Mouse (Mus musculus): ENCODE measurements around the gene Arhgdia.
"Not testable (repeated sequence)": the region's sequence is repeated elsewhere in the genome, so short reads cannot be mapped to it uniquely, and the experiment has no call there.

Gene Arhgdia

DNA sequence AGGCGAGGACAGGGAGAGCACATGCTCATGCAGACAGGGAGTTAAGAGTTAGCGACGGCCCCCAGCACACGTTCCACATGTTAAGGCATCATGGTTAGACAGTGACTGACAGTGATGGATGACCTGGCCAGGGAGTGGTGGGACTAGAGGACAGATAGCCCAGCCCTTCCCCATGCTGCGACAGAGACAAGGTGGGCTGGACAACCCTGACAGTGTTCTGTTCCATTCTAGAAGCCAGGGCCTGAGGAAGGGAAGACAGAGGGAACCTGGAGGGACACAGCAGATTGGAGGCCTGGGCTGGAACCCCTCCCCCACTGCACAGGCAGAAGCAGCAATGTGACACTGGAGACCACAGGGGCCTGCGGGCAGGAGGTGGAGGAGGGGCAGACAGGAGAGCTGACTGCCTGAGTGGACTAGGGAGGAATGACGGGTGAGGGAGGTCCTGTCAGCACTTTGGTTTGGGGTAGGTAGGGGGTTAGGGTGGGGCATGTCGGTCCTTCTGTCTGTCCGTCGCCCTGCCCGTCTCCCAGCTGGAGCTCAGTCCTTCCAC, 2.7 kb downstream of the Arhgdia start:
- DNase-seq (ENCODE audit: low read depth, low spot score) = no peak

DNA sequence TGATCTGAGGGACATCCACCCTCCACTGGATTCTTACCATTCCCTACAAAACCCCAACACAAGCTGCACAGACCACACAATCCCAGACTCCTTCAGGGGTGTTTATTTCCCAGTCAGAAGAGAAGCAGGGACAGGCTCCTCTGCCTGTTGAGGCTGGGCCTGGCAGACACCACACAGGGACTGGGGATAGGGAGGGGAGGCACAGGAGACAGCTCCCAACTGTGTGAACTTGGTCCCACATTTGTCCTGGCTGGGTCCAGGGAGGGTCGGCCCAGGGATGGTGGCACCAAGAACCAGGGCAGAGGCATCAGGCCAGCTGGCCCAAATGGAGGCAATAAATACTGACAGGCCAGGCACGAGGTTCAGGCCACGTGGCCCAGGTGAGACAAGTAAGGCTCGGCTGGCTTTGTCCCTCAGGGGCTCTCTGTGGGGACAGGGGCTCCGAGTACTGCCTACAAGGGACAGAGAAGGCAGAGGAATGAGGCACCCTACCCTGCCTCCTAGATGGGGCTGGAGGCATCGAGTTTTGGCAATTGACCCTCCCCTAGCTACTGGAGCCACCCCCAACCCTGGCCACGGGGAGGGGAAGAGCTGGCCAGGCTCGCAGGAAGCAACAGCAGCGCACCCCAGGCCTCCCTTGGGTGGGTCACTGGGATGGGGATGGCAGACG, 3.3 kb downstream of the Arhgdia start:
- DNase-seq (ENCODE audit: low read depth, low spot score) = no peak

GRCm38 (mm10) chr11:120577211-120578023, 4.0 kb downstream of the Arhgdia start:
- peak; percentile 64 for DNase-seq (ENCODE audit: low read depth, low spot score)

- DNase-seq (ENCODE audit: low read depth, low spot score) = no peak
Measured at GRCm38 (mm10) chr11:120576365-120576981, 5.0 kb downstream of the Arhgdia start.

DNA sequence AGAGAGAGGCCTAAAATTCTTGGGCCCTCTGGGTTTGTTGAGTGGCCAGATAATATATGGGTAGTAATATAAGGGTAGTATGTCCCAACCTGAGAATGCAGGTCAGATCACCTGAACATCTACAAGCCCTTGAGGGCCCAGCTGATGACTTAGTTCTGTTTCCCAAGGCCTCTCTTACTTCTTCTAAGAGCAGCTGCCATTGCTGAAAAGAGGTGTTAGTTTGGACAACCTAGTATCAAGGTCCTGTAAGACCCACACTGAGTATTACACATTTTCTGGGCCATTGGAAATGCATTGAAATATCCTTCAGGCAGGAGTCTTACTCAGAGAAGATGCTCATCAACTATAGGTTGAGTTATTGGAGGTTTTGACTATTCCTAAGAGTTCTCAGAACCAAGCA, 5.5 kb downstream of the Arhgdia start:
- no peak for DNase-seq (ENCODE audit: low read depth, low spot score)

DNA sequence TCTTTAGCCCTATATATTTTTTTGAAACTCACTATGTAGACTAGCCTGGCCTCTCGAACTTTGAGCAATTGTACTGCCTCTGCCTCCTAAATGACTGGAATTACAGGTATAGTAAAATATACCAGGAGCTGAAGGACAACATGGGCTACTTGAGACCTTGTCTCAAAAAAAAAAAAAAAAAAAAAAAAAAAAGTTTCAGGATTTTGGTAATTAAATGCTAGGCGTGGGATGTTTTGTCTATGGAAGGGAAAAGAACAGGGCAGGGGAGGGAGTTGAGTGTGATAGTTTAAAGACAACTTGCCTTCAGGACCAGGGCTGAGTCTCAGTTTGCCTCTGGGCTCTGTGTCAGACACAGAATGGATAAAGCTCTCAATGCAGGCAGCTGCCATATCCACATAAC, 6.4 kb downstream of the Arhgdia start:
- DNase-seq (ENCODE audit: low read depth, low spot score) = no peak

- DNase-seq (ENCODE audit: low read depth, low spot score) = no peak
Measured at GRCm38 (mm10) chr11:120574278-120574600, 7.2 kb downstream of the Arhgdia start.

GRCm38 (mm10) chr11:120573585-120574277, 7.7 kb downstream of the Arhgdia start:
- peak; percentile 87 for DNase-seq (ENCODE audit: low read depth, low spot score)

- peak; percentile 100 for DNase-seq (ENCODE audit: low read depth, low spot score)
Measured at GRCm38 (mm10) chr11:120572752-120573584, 8.5 kb downstream of the Arhgdia start, which contains the start of gene P4hb. Gene P4hb, minus strand, starts transcription at chr11:120573253.

GRCm38 (mm10) chr11:120572417-120572751, 9.0 kb downstream of the Arhgdia start:
- DNase-seq (ENCODE audit: low read depth, low spot score) = no peak

DNA sequence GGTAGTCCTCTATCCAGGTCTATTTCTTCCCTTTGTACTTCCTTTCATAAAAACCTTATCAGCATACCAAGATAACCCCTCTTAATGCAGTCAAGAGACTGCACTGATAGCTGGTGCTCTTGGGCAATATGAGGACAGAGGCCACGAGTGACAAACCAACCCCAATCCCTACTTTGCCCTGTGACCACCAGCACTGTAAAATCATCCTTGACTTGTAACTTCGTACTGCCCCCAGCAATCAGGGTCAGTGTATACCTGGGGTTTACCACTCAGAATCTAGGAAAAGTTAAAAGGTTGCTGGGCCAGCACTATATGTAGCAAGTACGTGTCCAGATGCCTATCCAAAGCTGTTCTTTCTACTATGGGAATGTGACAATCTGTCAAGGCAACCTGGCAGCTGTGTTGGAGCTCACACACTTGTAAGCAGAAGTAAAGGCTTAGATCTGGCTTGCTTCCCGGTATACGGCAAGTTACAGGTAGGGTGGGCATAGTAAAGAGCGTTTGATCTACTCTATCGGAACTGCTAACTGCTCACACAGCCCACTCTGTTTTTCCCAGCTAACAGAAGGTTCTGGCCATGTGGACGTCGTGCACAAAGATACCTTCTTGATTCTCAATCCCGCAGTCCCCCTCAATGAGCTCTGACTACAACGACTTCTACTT, 9.5 kb downstream of the Arhgdia start:
- DNase-seq (ENCODE audit: low read depth, low spot score) = no peak

GRCm38 (mm10) chr11:120571122-120571521, 10.3 kb downstream of the Arhgdia start:
- DNase-seq (ENCODE audit: low read depth, low spot score) = no peak

GRCm38 (mm10) chr11:120568324-120568723, 13.1 kb downstream of the Arhgdia start:
- DNase-seq (ENCODE audit: low read depth, low spot score) = no peak

- no peak for DNase-seq (ENCODE audit: low read depth, low spot score)
Measured at GRCm38 (mm10) chr11:120565114-120565513, 16.3 kb downstream of the Arhgdia start.

DNA sequence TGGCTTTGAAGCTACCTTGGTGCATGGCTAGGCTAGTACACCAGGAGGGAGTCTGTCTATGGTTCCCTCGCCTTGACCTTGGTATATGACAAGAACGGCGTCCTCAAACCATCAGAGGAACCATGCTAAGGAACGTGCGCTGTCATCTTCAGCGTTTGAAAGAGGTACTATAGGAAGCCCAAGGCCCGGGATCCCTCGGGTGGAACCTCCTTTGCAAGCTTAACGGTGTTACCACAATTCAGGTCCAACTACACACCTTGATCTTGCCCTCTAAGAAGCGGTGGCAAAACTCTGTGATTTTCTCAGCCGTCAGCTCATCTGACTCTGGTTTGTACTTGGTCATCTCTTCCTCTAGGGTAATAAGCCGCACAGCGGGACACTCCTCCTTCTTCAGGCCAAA, 18.5 kb downstream of the Arhgdia start:
- no peak for DNase-seq (ENCODE audit: low read depth, low spot score)

DNA sequence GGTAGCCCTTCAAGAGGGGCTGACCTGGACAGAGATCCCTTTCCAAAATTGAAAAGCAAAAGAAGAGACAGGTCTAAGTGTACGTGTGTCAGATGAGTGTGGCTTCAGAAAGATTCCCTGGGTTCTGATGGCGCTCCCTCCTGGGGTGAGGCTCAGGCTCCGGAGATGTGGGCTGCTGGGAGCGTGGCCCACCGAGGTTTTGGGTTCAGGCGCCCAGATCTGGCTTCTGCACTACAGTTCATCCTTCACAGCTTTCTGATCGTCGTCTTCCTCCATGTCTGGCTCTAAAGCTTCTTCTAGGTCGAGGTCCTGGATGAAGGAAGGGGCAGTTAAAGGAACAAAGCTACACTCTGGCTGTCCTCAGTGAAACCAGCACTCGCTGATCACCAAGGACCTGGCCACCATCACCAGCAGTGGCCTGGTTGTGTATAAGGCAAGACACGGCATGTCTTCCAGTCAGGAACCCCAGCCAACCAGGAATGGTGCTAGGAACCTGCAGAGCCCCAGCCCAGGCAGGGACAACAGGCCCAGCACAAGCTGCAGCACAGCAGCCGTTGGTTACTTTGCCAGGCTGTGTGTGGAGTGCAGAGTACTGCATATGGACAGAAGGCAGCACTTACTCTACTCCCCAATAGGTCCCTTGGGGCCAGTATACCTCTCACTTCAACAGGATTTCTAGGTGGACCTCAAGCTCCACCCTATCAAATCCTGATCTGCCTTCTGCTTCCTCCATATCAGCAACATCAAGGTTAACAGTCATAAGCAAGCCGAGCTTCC, 20.3 kb downstream of the Arhgdia start:
- DNase-seq (ENCODE audit: low read depth, low spot score) = no peak

- not testable (repeated sequence) for DNase-seq (ENCODE audit: low read depth, low spot score)
Measured at GRCm38 (mm10) chr11:120558843-120559242, 22.6 kb downstream of the Arhgdia start.

DNA sequence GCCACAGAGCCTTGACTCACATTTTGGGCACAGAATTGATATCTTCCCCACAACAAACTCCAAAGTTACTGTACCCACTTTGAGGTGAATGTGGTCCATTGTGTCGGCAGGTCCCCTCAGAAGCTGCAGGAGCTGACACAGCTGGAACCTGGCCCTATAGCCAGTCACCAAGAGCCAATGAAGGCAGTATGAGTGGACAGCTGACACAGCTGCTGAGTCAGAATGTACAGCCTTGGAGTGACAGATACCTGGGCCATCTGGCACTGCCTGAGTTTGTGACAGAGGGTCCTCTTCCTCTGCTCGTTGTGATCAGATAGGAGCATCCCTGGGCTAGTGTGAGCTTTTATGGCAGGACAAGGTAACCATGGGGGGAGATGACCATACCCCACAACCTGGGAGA, 26.2 kb downstream of the Arhgdia start:
- no peak for DNase-seq (ENCODE audit: low read depth, low spot score)

GRCm38 (mm10) chr11:120554834-120555233, 26.6 kb downstream of the Arhgdia start:
- DNase-seq (ENCODE audit: low read depth, low spot score) = no peak

GRCm38 (mm10) chr11:120552736-120553135, 28.7 kb downstream of the Arhgdia start:
- DNase-seq (ENCODE audit: low read depth, low spot score) = no peak
